Mouse (Mus musculus) megakaryocyte, embryonic 14.5 days (primary cell): ENCODE results near the gene Eea1.

Source experiments
- FLI1 ChIP-seq: IDR thresholded peaks from 2 replicates; pipeline ENCODE4 v1.6.1; 2012; ENCODE audit warnings: low read length, inconsistent platforms, mixed read lengths
- GATA1 ChIP-seq: IDR thresholded peaks from 3 replicates; pipeline ENCODE4 v1.6.1; 2012; ENCODE audit warnings: mixed read lengths, low read length, inconsistent platforms, borderline replicate concordance

GRCm38 (mm10) chr10:95969694-95970093 is 29.2 kb downstream of the Eea1 start:
- TF ChIP-seq GATA1 (no peak), FLI1 (no peak)
